10 mouse cellular contexts compared by ENCODE assay signal in genomic region chr7:4546050-4546449, GRCm38 (mm10). TPM values are rescaled to one million over a fixed set of nuclear protein-coding genes. Genes with fewer than 3 reads are reported as not detected.
DNase-seq lines count a peak whose midpoint lies in the region; ATAC-seq and TF ChIP-seq lines count a peak whose summit lies in the region.
"Had no signal": no experiment of that assay in that cellular context is flagged by ENCODE, and none has a peak within 500 bp of the region (broad histone marks: within the 10 kb centered on the region; RNA-seq: fewer than 3 reads in every experiment).

No protein-coding gene starts in this region.

- no peak for ATAC-seq in lung, embryonic 15.5 days (ENCODE audit: borderline replicate concordance, extremely low read depth, low FRiP score, low TSS enrichment)
- ATAC-seq in hindbrain, embryonic 13.5 days (ENCODE audit: low FRiP score), result peak; percentile 50
- ATAC-seq in midbrain, postnatal 0 days (ENCODE audit: low FRiP score), result peak; percentile 25; the same call in 1 of the 2 replicates
- ATAC-seq: liver, postnatal 0 days had no signal

- H3K9me3 ChIP-seq in lung, embryonic 15.5 days, result no peaks in the 10 kb centered on the region
- no peaks in the 10 kb centered on the region for H3K9me3 ChIP-seq in hindbrain, embryonic 13.5 days
- no peaks in the 10 kb centered on the region for H3K9me3 ChIP-seq in midbrain, postnatal 0 days (ENCODE audit: low read length)

- peak overlapping the region; percentile 67; the same call in 1 of the 2 replicates for H3K4me2 ChIP-seq in lung, embryonic 15.5 days
- peak overlapping the region; percentile 82 for H3K4me2 ChIP-seq in hindbrain, embryonic 13.5 days
- H3K4me2 ChIP-seq in midbrain, postnatal 0 days (ENCODE audit: low read depth, low read length, poor library complexity, severe bottlenecking), result peak overlapping the region; percentile 82

- no peaks in the 10 kb centered on the region for H3K36me3 ChIP-seq in lung, embryonic 15.5 days
- peaks cover 20% of the 10 kb centered on the region for H3K36me3 ChIP-seq in hindbrain, embryonic 13.5 days
- peaks cover under 1% of the 10 kb centered on the region; the same call in 1 of the 2 replicates for H3K36me3 ChIP-seq in midbrain, postnatal 0 days (ENCODE audit: insufficient read depth, low read length)

- H3K27ac ChIP-seq in cerebellum, adult 2 months (ENCODE audit: insufficient read depth, low read length), result no peak overlapping the region
- H3K27ac ChIP-seq in lung, embryonic 15.5 days, result no peak overlapping the region
- H3K27ac ChIP-seq in hindbrain, embryonic 13.5 days, result peak overlapping the region; percentile 94
- H3K27ac ChIP-seq in midbrain, postnatal 0 days (ENCODE audit: low read depth, low read length), result peak overlapping the region; percentile 93

- peaks cover 3% of the 10 kb centered on the region for H3K4me1 ChIP-seq in cerebellum, adult 2 months (ENCODE audit: control insufficient read depth, insufficient read depth, low read length)
- H3K4me1 ChIP-seq in lung, embryonic 15.5 days, result peaks cover 12% of the 10 kb centered on the region; the same call in 1 of the 2 replicates
- peaks cover 17% of the 10 kb centered on the region for H3K4me1 ChIP-seq in hindbrain, embryonic 13.5 days (replicated peaks)
- H3K4me1 ChIP-seq in midbrain, postnatal 0 days (ENCODE audit: insufficient read depth, low read length), result peaks cover 10% of the 10 kb centered on the region

- H3K27me3 ChIP-seq in cerebellum, adult 2 months (ENCODE audit: control insufficient read depth, insufficient read depth, low read length), result no peaks in the 10 kb centered on the region
- peaks cover 4% of the 10 kb centered on the region; the same call in 1 of the 2 replicates for H3K27me3 ChIP-seq in lung, embryonic 15.5 days
- 0 out of 2 replicates have a peak, but pooled peaks cover 3% of the 10 kb centered on the region for H3K27me3 ChIP-seq in hindbrain, embryonic 13.5 days
- H3K27me3 ChIP-seq in midbrain, postnatal 0 days (ENCODE audit: insufficient read depth, low read length), result no peaks in the 10 kb centered on the region

- no peak overlapping the region for H3K9ac ChIP-seq in lung, embryonic 15.5 days
- H3K9ac ChIP-seq in hindbrain, embryonic 13.5 days, result peak overlapping the region; percentile 81
- peak overlapping the region; percentile 78 for H3K9ac ChIP-seq in midbrain, postnatal 0 days (replicated peaks; ENCODE audit: low read length, poor library complexity, severe bottlenecking)
- H3K9ac ChIP-seq: liver, postnatal 0 days had no signal

- no peak for DNase-seq in cerebellum, adult 2 months
- DNase-seq in cerebellum, postnatal 14 days, result no peak
- no peak for DNase-seq in lung, postnatal 25 days (ENCODE audit: low spot score)
- DNase-seq in midbrain, postnatal 0 days (ENCODE audit: low spot score), result no peak
- no peak for DNase-seq in gastrocnemius, postnatal 10 days
- no peak for DNase-seq in layer of hippocampus, adult 8-10 months (ENCODE audit: low spot score in 2 of 2)
- DNase-seq: gastrocnemius, postnatal 25 days had no signal

- 61% methylated on average over 15 of the region's 15 CpGs for WGBS in cerebellum, adult 2 months
- 70% methylated on average over 15 of the region's 15 CpGs for WGBS in lung, embryonic 15.5 days
- WGBS in hindbrain, embryonic 13.5 days, result 70% methylated on average over 15 of the region's 15 CpGs
- 69% methylated on average over 15 of the region's 15 CpGs for whole genome bisulfite sequencing in midbrain, postnatal 0 days

- H3K4me3 ChIP-seq in cerebellum, adult 2 months (replicated peaks; ENCODE audit: insufficient read depth, low read depth, low read length), result peak overlapping the region; percentile 56
- 0 out of 2 replicates have a peak overlapping the region, but pooled peaks have one; percentile 26 for H3K4me3 ChIP-seq in lung, embryonic 15.5 days
- H3K4me3 ChIP-seq in hindbrain, embryonic 13.5 days, result peak overlapping the region; percentile 59
- H3K4me3 ChIP-seq in midbrain, postnatal 0 days (ENCODE audit: low read depth, low read length), result peak overlapping the region; percentile 54

- TF ChIP-seq CTCF in cerebellum, adult 2 months (IDR thresholded peaks at IDR 0.05; ENCODE audit: borderline replicate concordance, insufficient read depth, low read depth, low read length), result no peak
- TF ChIP-seq CTCF in midbrain, postnatal 0 days (IDR thresholded peaks at IDR 0.05), result no peak

- no peak for TF ChIP-seq POLR2A in cerebellum, adult 2 months (IDR thresholded peaks at IDR 0.05; ENCODE audit: borderline replicate concordance, insufficient read depth, low read length)

RNA-seq across cellular contexts. Expression of gene Syt5, which starts 1.3 kb away (rescaled TPM):
- 16.9 and 19.0 TPM in 2 replicates for polyA plus RNA-seq in cerebellum, adult 2 months (2012; rRNA removed)
- polyA plus RNA-seq in lung, embryonic 15.5 days (2015; fragmentation: Nextera tagmentation; extraction: Ambion mirVana), result 4.8 and 5.7 TPM in 2 replicates
- 78.7 and 82.6 TPM in 2 replicates for polyA plus RNA-seq in hindbrain, embryonic 13.5 days (2015; fragmentation: Nextera tagmentation; extraction: Ambion mirVana)
- total RNA-seq in midbrain, postnatal 0 days (2014; rRNA removed), result 84.7 and 147 TPM in 2 replicates
- polyA plus RNA-seq in midbrain, postnatal 0 days (2015; fragmentation: Nextera tagmentation; extraction: Ambion mirVana), result 184 and 194 TPM in 2 replicates
- under 1 TPM; 0.16 to 0.25 TPM for total RNA-seq in gastrocnemius, postnatal 10 days (2021)
- 100 to 1,000 TPM; 180 to 219 (median 211) TPM for total RNA-seq in layer of hippocampus, adult 8-10 months (2022)

RNA-seq across cellular contexts. Expression of gene Dnaaf3, which starts 13.8 kb away (rescaled TPM):
- 1.1 and 1.4 TPM in 2 replicates for polyA plus RNA-seq in cerebellum, adult 2 months (2012; rRNA removed)
- 2.9 and 3.2 TPM in 2 replicates for polyA plus RNA-seq in lung, embryonic 15.5 days (2015; fragmentation: Nextera tagmentation; extraction: Ambion mirVana)
- polyA plus RNA-seq in hindbrain, embryonic 13.5 days (2015; fragmentation: Nextera tagmentation; extraction: Ambion mirVana), result 2.0 and 2.8 TPM in 2 replicates
- 0.80 and 2.4 TPM in 2 replicates for total RNA-seq in midbrain, postnatal 0 days (2014; rRNA removed)
- polyA plus RNA-seq in midbrain, postnatal 0 days (2015; fragmentation: Nextera tagmentation; extraction: Ambion mirVana), result 1.3 and 1.7 TPM in 2 replicates
- under 1 TPM; 0.14 to 0.23 TPM for total RNA-seq in gastrocnemius, postnatal 10 days (2021)
- 1 to 10 TPM in 1 of 4 experiments, under 1 TPM in 2, not detected in 1; 0.77 to 1.6 (median 0.96) TPM for total RNA-seq in layer of hippocampus, adult 8-10 months (2022)
- total RNA-seq: gastrocnemius, postnatal 25 days had no signal

RNA-seq across cellular contexts. Expression of gene Tnni3, which starts 22.0 kb away (rescaled TPM):
- polyA plus RNA-seq in cerebellum, adult 2 months (2012; rRNA removed), result 5.4 and 9.5 TPM in 2 replicates
- 79.8 and 114 TPM in 2 replicates for polyA plus RNA-seq in lung, embryonic 15.5 days (2015; fragmentation: Nextera tagmentation; extraction: Ambion mirVana)
- 3.8 and 3.9 TPM in 2 replicates for polyA plus RNA-seq in hindbrain, embryonic 13.5 days (2015; fragmentation: Nextera tagmentation; extraction: Ambion mirVana)
- total RNA-seq in midbrain, postnatal 0 days (2014; rRNA removed), result 4.1 TPM in 1 of 2 replicates, not detected in the other
- 1.4 and 1.7 TPM in 2 replicates for polyA plus RNA-seq in midbrain, postnatal 0 days (2015; fragmentation: Nextera tagmentation; extraction: Ambion mirVana)
- 1 to 10 TPM; 1.4 to 2.3 TPM for total RNA-seq in gastrocnemius, postnatal 10 days (2021)
- 1 to 10 TPM in 1 of 4 experiments, not detected in 3; 1.3 TPM for total RNA-seq in layer of hippocampus, adult 8-10 months (2022)

RNA-seq across cellular contexts. Expression of gene Tnnt1, which starts 29.9 kb away (rescaled TPM):
- 2.9 and 6.7 TPM in 2 replicates for polyA plus RNA-seq in cerebellum, adult 2 months (2012; rRNA removed)
- 13.4 and 23.1 TPM in 2 replicates for polyA plus RNA-seq in lung, embryonic 15.5 days (2015; fragmentation: Nextera tagmentation; extraction: Ambion mirVana)
- polyA plus RNA-seq in hindbrain, embryonic 13.5 days (2015; fragmentation: Nextera tagmentation; extraction: Ambion mirVana), result 7.4 and 7.5 TPM in 2 replicates
- 2.9 and 4.2 TPM in 2 replicates for total RNA-seq in midbrain, postnatal 0 days (2014; rRNA removed)
- 3.3 and 4.1 TPM in 2 replicates for polyA plus RNA-seq in midbrain, postnatal 0 days (2015; fragmentation: Nextera tagmentation; extraction: Ambion mirVana)
- total RNA-seq in gastrocnemius, postnatal 10 days (2021), result 100 to 1,000 TPM; 288 to 386 TPM
- 1 to 10 TPM; 1.3 to 4.0 (median 2.0) TPM for total RNA-seq in layer of hippocampus, adult 8-10 months (2022)

RNA-seq across cellular contexts. Expression of gene Ppp1r12c, which starts 44.6 kb away (rescaled TPM):
- polyA plus RNA-seq in cerebellum, adult 2 months (2012; rRNA removed), result 111 and 120 TPM in 2 replicates
- polyA plus RNA-seq in lung, embryonic 15.5 days (2015; fragmentation: Nextera tagmentation; extraction: Ambion mirVana), result 41.6 and 49.0 TPM in 2 replicates
- 39.6 and 49.7 TPM in 2 replicates for polyA plus RNA-seq in hindbrain, embryonic 13.5 days (2015; fragmentation: Nextera tagmentation; extraction: Ambion mirVana)
- total RNA-seq in midbrain, postnatal 0 days (2014; rRNA removed), result 75.5 and 114 TPM in 2 replicates
- polyA plus RNA-seq in midbrain, postnatal 0 days (2015; fragmentation: Nextera tagmentation; extraction: Ambion mirVana), result 34.6 and 35.0 TPM in 2 replicates
- 10 to 100 TPM; 37.9 to 52.6 TPM for total RNA-seq in gastrocnemius, postnatal 10 days (2021)
- 100 to 1,000 TPM; 143 to 158 (median 147) TPM for total RNA-seq in layer of hippocampus, adult 8-10 months (2022)

Comparison
In these comparisons a context has a peak if more than half of its experiments do, and no peak if none do; other contexts are left out.
1. H3K27ac ChIP-seq: peak in hindbrain, embryonic 13.5 days (single experiment) and midbrain, postnatal 0 days (single experiment); none in cerebellum, adult 2 months (single experiment) and lung, embryonic 15.5 days (single experiment).
2. Peak in every context shown above with its lines, with median percentiles within 50 percentile points of each other: H3K4me3 ChIP-seq and H3K4me2 ChIP-seq.